Mouse (Mus musculus): ENCODE measurements around the gene Arid1b. TPM values are rescaled to one million over a fixed set of nuclear protein-coding genes. Genes with fewer than 3 reads are reported as not detected.
"Not testable (repeated sequence)": the region's sequence is repeated elsewhere in the genome, so short reads cannot be mapped to it uniquely, and the experiment has no call there.

The Arid1b gene
- polyA plus RNA-seq, 1 experiment from 2014 or later: 8.7 TPM

GRCm38 (mm10) chr17:5088241-5088640 is 94.1 kb downstream of the Arid1b start:
- Histone ChIP-seq H3K4me1 (replicated peaks) (peaks cover 57% of the 10 kb centered on the region), H3K27me3 (replicated peaks) (peaks cover 14% of the 10 kb centered on the region; the same call in 1 of the 2 replicates)
- H3K4me3 ChIP-seq; ATAC-seq (ENCODE audit: insufficient number of reproducible peaks, low FRiP score); H3K9ac ChIP-seq; H3K36me3 ChIP-seq; H3K9me3 ChIP-seq (replicated peaks); H3K27ac ChIP-seq (ENCODE audit: poor library complexity, severe bottlenecking); H3K4me2 ChIP-seq: not testable (repeated sequence)
- WGBS: 86% methylated on average over 2 of the region's 2 CpGs

GRCm38 (mm10) chr17:5088822-5089221 is 94.7 kb downstream of the Arid1b start:
- Histone ChIP-seq H3K4me3 (no peak overlapping the region), H3K27ac (ENCODE audit: poor library complexity, severe bottlenecking) (no peak overlapping the region), H3K36me3 (peaks cover 8% of the 10 kb centered on the region; the same call in 1 of the 2 replicates), H3K4me2 (no peak overlapping the region), H3K9ac (no peak overlapping the region), H3K27me3 (replicated peaks) (peaks cover 14% of the 10 kb centered on the region; the same call in 1 of the 2 replicates), H3K9me3 (replicated peaks) (no peaks in the 10 kb centered on the region), H3K4me1 (replicated peaks) (peaks cover 53% of the 10 kb centered on the region)
- WGBS: 75% methylated on average over 5 of the region's 5 CpGs
- no peak for ATAC-seq (ENCODE audit: insufficient number of reproducible peaks, low FRiP score)

DNA sequence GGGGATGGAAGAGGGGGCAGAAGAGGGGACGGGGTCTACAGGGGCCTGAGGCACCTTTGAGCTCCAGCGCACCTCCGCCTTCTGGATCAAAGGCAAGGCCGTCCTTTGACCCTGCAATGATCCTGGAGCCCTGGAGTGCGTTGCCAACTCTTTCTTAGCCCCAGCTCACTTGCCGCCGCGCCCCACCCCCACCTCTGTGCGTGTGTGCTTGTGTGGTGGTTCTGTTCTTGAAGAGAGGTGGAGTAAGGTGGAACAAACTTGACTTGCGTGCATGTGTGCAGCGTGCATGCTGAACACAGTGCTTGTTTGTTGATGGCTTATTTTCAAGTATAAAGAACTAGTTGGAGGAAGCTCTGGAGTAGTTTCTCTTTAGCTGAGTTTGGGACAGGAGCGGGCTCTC is 95.4 kb downstream of the Arid1b start:
- H3K36me3 ChIP-seq: peaks cover 8% of the 10 kb centered on the region; the same call in 1 of the 2 replicates
- H3K27me3 ChIP-seq (replicated peaks): peaks cover 14% of the 10 kb centered on the region; the same call in 1 of the 2 replicates
- WGBS: 30% methylated on average over 12 of the region's 12 CpGs
- 0 out of 2 replicates have a peak, but pooled peaks have one; percentile 30 for ATAC-seq (ENCODE audit: insufficient number of reproducible peaks, low FRiP score)
- H3K4me3 ChIP-seq: no peak overlapping the region
- no peak overlapping the region for H3K27ac ChIP-seq (ENCODE audit: poor library complexity, severe bottlenecking)
- peak overlapping the region; percentile 35; the same call in 1 of the 2 replicates for H3K9ac ChIP-seq
- H3K4me2 ChIP-seq: peak overlapping the region; percentile 46
- peaks cover 47% of the 10 kb centered on the region for H3K4me1 ChIP-seq (replicated peaks)
- no peaks in the 10 kb centered on the region for H3K9me3 ChIP-seq (replicated peaks)

GRCm38 (mm10) chr17:5091490-5091889 is 97.4 kb downstream of the Arid1b start:
- H3K27ac ChIP-seq (ENCODE audit: poor library complexity, severe bottlenecking): no peak overlapping the region
- H3K9me3 ChIP-seq (replicated peaks): no peaks in the 10 kb centered on the region
- H3K4me2 ChIP-seq: no peak overlapping the region
- WGBS: 81% methylated on average over 16 of the region's 16 CpGs
- peaks cover 31% of the 10 kb centered on the region for H3K27me3 ChIP-seq (replicated peaks)
- no peak overlapping the region for H3K4me3 ChIP-seq
- peaks cover 8% of the 10 kb centered on the region; the same call in 1 of the 2 replicates for H3K36me3 ChIP-seq
- H3K9ac ChIP-seq: no peak overlapping the region
- H3K4me1 ChIP-seq (replicated peaks): peaks cover 34% of the 10 kb centered on the region
- ATAC-seq (ENCODE audit: insufficient number of reproducible peaks, low FRiP score): peak; percentile 29; the same call in 1 of the 2 replicates

- H3K4me2 ChIP-seq: no peak overlapping the region
- H3K36me3 ChIP-seq: peaks cover 8% of the 10 kb centered on the region; the same call in 1 of the 2 replicates
- peak; percentile 66 for ATAC-seq (ENCODE audit: insufficient number of reproducible peaks, low FRiP score)
- 70% methylated on average over 10 of the region's 10 CpGs for WGBS
- no peaks in the 10 kb centered on the region for H3K9me3 ChIP-seq (replicated peaks)
- H3K4me1 ChIP-seq (replicated peaks): peaks cover 33% of the 10 kb centered on the region
- peaks cover 35% of the 10 kb centered on the region for H3K27me3 ChIP-seq (replicated peaks)
- H3K9ac ChIP-seq: no peak overlapping the region
- no peak overlapping the region for H3K27ac ChIP-seq (ENCODE audit: poor library complexity, severe bottlenecking)
- H3K4me3 ChIP-seq: no peak overlapping the region
Observed at GRCm38 (mm10) chr17:5091934-5092333, 97.8 kb downstream of the Arid1b start.

GRCm38 (mm10) chr17:5093343-5093742 is 99.2 kb downstream of the Arid1b start:
- 57% methylated on average over 2 of the region's 2 CpGs for WGBS
- H3K4me2 ChIP-seq; H3K9ac ChIP-seq; H3K27ac ChIP-seq (ENCODE audit: poor library complexity, severe bottlenecking); H3K9me3 ChIP-seq (replicated peaks); H3K36me3 ChIP-seq; H3K4me3 ChIP-seq; ATAC-seq (ENCODE audit: insufficient number of reproducible peaks, low FRiP score): not testable (repeated sequence)
- Histone ChIP-seq H3K27me3 (replicated peaks) (peaks cover 39% of the 10 kb centered on the region), H3K4me1 (replicated peaks) (peaks cover 45% of the 10 kb centered on the region)

- WGBS: 86% methylated on average over 5 of the region's 5 CpGs
- peaks cover 8% of the 10 kb centered on the region; the same call in 1 of the 2 replicates for H3K36me3 ChIP-seq
- no peaks in the 10 kb centered on the region for H3K9me3 ChIP-seq (replicated peaks)
- peaks cover 39% of the 10 kb centered on the region for H3K27me3 ChIP-seq (replicated peaks)
- no peak for ATAC-seq (ENCODE audit: insufficient number of reproducible peaks, low FRiP score)
- no peak overlapping the region for H3K9ac ChIP-seq
- no peak overlapping the region for H3K4me3 ChIP-seq
- H3K4me1 ChIP-seq (replicated peaks): peaks cover 53% of the 10 kb centered on the region
- H3K27ac ChIP-seq (ENCODE audit: poor library complexity, severe bottlenecking): no peak overlapping the region
- no peak overlapping the region for H3K4me2 ChIP-seq
Observed at GRCm38 (mm10) chr17:5094636-5095035, 100.5 kb downstream of the Arid1b start.

GRCm38 (mm10) chr17:5095741-5096140 is 101.6 kb downstream of the Arid1b start:
- no peak overlapping the region for H3K4me2 ChIP-seq
- no peak for ATAC-seq (ENCODE audit: insufficient number of reproducible peaks, low FRiP score)
- H3K9ac ChIP-seq: no peak overlapping the region
- no peak overlapping the region for H3K4me3 ChIP-seq
- peaks cover 8% of the 10 kb centered on the region; the same call in 1 of the 2 replicates for H3K36me3 ChIP-seq
- H3K27me3 ChIP-seq (replicated peaks): peaks cover 39% of the 10 kb centered on the region
- H3K27ac ChIP-seq (ENCODE audit: poor library complexity, severe bottlenecking): no peak overlapping the region
- peaks cover 52% of the 10 kb centered on the region for H3K4me1 ChIP-seq (replicated peaks)
- H3K9me3 ChIP-seq (replicated peaks): no peaks in the 10 kb centered on the region
- 90% methylated on average over 13 of the region's 13 CpGs for WGBS

GRCm38 (mm10) chr17:5097046-5097445 is 102.9 kb downstream of the Arid1b start:
- Histone ChIP-seq H3K36me3 (peaks cover 4% of the 10 kb centered on the region; the same call in 1 of the 2 replicates), H3K4me3 (no peak overlapping the region), H3K9me3 (replicated peaks) (no peaks in the 10 kb centered on the region), H3K9ac (no peak overlapping the region), H3K4me1 (replicated peaks) (peaks cover 56% of the 10 kb centered on the region), H3K4me2 (no peak overlapping the region), H3K27ac (ENCODE audit: poor library complexity, severe bottlenecking) (no peak overlapping the region), H3K27me3 (replicated peaks) (peaks cover 34% of the 10 kb centered on the region)
- ATAC-seq (ENCODE audit: insufficient number of reproducible peaks, low FRiP score): no peak
- 91% methylated on average over 4 of the region's 4 CpGs for WGBS

DNA sequence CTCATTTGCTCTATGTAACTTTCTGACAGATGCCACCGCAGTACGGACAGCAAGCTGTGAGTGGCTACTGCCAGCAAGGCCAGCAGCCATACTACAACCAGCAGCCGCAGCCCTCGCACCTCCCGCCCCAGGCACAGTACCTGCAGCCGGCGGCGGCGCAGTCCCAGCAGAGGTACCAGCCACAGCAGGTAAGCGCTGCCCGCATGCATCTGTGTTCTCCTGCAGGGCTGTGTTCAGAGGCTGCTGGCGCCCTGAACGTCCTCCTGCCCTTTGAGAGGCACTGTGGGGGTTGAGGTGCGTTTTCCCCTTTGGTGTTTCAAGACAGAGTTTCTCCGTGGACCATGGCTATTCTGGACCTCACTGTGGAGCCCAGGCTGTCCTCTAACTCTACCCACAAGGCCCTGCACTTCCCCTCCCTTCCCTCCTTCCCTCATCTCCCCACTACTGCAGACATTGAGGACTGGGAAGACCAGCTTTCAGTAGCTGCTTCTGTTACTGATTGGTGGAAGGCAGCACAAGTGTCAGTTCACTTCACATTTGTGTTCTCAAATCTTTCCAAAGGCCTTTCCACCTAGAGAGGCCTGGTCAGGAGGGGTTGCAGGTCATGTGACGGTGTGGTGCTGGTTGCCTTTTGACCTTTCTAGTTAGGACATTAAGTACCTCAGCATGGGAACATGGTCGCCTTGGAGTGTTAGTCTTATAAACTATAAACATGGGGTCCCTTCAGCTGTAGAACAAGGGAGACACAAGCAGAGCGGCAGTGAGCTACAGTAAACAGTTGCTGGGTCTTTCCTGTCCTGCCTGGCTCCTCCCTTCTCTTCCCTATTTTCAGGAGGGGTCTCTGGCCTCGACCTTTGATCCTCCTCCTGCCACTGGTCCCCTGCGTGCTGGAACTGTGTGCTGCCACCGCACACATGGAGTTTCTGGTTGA is 103.7 kb downstream of the Arid1b start:
- peaks cover 54% of the 10 kb centered on the region for H3K4me1 ChIP-seq (replicated peaks)
- H3K27ac ChIP-seq (ENCODE audit: poor library complexity, severe bottlenecking): peak overlapping the region; percentile 55

DNA sequence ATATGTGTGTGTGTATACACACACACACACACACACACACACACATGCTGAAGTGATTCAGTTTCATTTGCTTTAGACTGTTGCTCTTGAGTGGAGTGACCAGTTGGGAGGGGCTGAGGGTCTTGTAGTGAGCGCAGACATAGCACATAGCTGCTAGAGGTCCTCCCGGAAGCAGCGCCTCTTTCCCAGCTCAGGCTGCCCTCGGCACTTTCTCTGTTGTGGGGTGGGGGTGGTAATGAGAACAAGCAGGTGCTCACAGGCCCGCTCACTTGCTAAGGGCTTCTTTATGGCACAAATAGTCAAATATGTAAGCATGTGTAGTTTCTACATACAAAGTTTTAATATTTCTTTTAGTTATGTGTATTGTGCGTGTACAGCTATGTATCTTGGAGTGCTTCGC is 104.6 kb downstream of the Arid1b start:
- Histone ChIP-seq H3K36me3 (no peaks in the 10 kb centered on the region), H3K4me1 (replicated peaks) (peaks cover 54% of the 10 kb centered on the region), H3K9ac (no peak overlapping the region), H3K4me3 (no peak overlapping the region), H3K27ac (ENCODE audit: poor library complexity, severe bottlenecking) (peak overlapping the region; percentile 19), H3K4me2 (peak overlapping the region; percentile 41), H3K27me3 (replicated peaks) (peaks cover 25% of the 10 kb centered on the region), H3K9me3 (replicated peaks) (no peaks in the 10 kb centered on the region)
- peak; percentile 74 for ATAC-seq (ENCODE audit: insufficient number of reproducible peaks, low FRiP score)
- WGBS: 34% methylated on average over 7 of the region's 7 CpGs

More for the DNA sequence above, 103.7 kb downstream of the Arid1b start:
- no peaks in the 10 kb centered on the region for H3K36me3 ChIP-seq
- H3K9ac ChIP-seq: no peak overlapping the region
- peak overlapping the region; percentile 41; the same call in 1 of the 2 replicates for H3K4me2 ChIP-seq
- no peak overlapping the region for H3K4me3 ChIP-seq
- peaks cover 27% of the 10 kb centered on the region for H3K27me3 ChIP-seq (replicated peaks)
- H3K9me3 ChIP-seq (replicated peaks): no peaks in the 10 kb centered on the region
- ATAC-seq (ENCODE audit: insufficient number of reproducible peaks, low FRiP score): no peak
- WGBS: 62% methylated on average over 21 of the region's 21 CpGs
